Mouse (Mus musculus) stomach, postnatal 0 days (tissue): ENCODE data around the gene Psmd11. TPM values are rescaled to one million over a fixed set of nuclear protein-coding genes. Genes with fewer than 3 reads are reported as not detected.

Experiments
- ATAC-seq: fragments of 200-750 bp; cut with Nextera tagmentation; 2 replicates; pipeline ENCODE4 v1.8.0; 2017; ENCODE audit not compliant: low FRiP score, low TSS enrichment
- DNase-seq: peaks from one replicate; pipeline ENCODE4 v3.0.0-alpha.2; 2016; ENCODE audit warnings: low spot score
- H3K27ac ChIP-seq: fragments of 300-500 bp; sonication (generic); replicated peaks from 2 replicates; pipeline ENCODE4 v1.5.1; 2014; ENCODE audit warnings: mild to moderate bottlenecking, control low read depth
- H3K27me3 ChIP-seq: fragments of 300-500 bp; sonication (generic); 2 replicates; pipeline ENCODE4 v1.6.1; 2014; ENCODE audit warnings: low read length; ENCODE audit not compliant: control insufficient read depth, insufficient read depth
- H3K36me3 ChIP-seq: fragments of 300-500 bp; sonication (generic); 2 replicates; pipeline ENCODE4 v1.6.1; 2014; ENCODE audit warnings: low read length, mixed read lengths; ENCODE audit not compliant: control insufficient read depth, insufficient read depth
- H3K4me1 ChIP-seq: fragments of 300-500 bp; sonication (generic); replicated peaks from 2 replicates; pipeline ENCODE4 v1.6.1; 2014; ENCODE audit warnings: antibody characterized with exemption; ENCODE audit not compliant: control insufficient read depth, insufficient read depth
- H3K4me2 ChIP-seq: fragments of 300-500 bp; sonication (generic); replicated peaks from 2 replicates; pipeline ENCODE4 v1.6.1; 2014; ENCODE audit warnings: low read depth, mild to moderate bottlenecking, control low read depth, moderate library complexity
- H3K4me3 ChIP-seq: fragments of 300-500 bp; sonication (generic); 2 replicates; pipeline ENCODE4 v1.5.1; 2014; ENCODE audit warnings: low read depth, low read length, control low read depth
- H3K9ac ChIP-seq: fragments of 300-500 bp; sonication (generic); 2 replicates; pipeline ENCODE4 v1.6.1; 2014; ENCODE audit warnings: mild to moderate bottlenecking, low read length, control low read depth, mixed read lengths
- H3K9me3 ChIP-seq: fragments of 300-500 bp; sonication (generic); 2 replicates; pipeline ENCODE4 v1.6.1; 2016; ENCODE audit warnings: low read length; ENCODE audit not compliant: control insufficient read depth
- CTCF ChIP-seq: IDR thresholded peaks from 2 replicates; pipeline ENCODE4 v1.5.1; 2016; ENCODE audit warnings: antibody characterized with exemption, low read depth, mild to moderate bottlenecking, moderate library complexity
- EP300 ChIP-seq: optimal IDR thresholded peaks from 2 replicates; pipeline ENCODE3; 2016; ENCODE audit warnings: antibody characterized with exemption
- WGBS: fragments of 180-500 bp; shearing (Covaris S2); extraction: QIAGEN DNeasy Blood & Tissue Kit; methylation state at CpG from one replicate; pipeline ENCODE4 v1.1.7; 2014; 5-methylcytosine and 5-hydroxymethylcytosine counted together
- polyA plus RNA-seq: library from polyadenylated mRNA; unstranded; fragments of >200 nt; fragmentation: Nextera tagmentation; extraction: Ambion mirVana; gene quantifications from 2 replicates; pipeline ENCODE4 v1.2.1, GENCODE M21; 2015

The Psmd11 gene
- polyA plus RNA-seq, 1 experiment from 2014 or later: 189 TPM

GRCm38 (mm10) chr11:80504519-80505385 lies 76.3 kb downstream of the Psmd11 start:
- no peak overlapping the region for H3K4me3 ChIP-seq
- no peaks in the 10 kb centered on the region for H3K4me1 ChIP-seq
- no peak for ATAC-seq
- WGBS: 55% methylated on average over 6 of the region's 6 CpGs
- DNase-seq: no peak
- no peaks in the 10 kb centered on the region for H3K36me3 ChIP-seq
- no peak overlapping the region for H3K4me2 ChIP-seq
- H3K9me3 ChIP-seq: no peaks in the 10 kb centered on the region
- H3K27ac ChIP-seq: no peak overlapping the region
- no peaks in the 10 kb centered on the region for H3K27me3 ChIP-seq
- no peak overlapping the region for H3K9ac ChIP-seq
- TF ChIP-seq CTCF: no peak
- no peak for TF ChIP-seq EP300

- H3K27me3 ChIP-seq: no peaks in the 10 kb centered on the region
- no peaks in the 10 kb centered on the region for H3K4me1 ChIP-seq
- no peak for TF ChIP-seq CTCF
- TF ChIP-seq EP300: no peak
- H3K4me3 ChIP-seq: no peak overlapping the region
- no peak overlapping the region for H3K27ac ChIP-seq
- no peak for DNase-seq
- H3K9ac ChIP-seq: no peak overlapping the region
- no peaks in the 10 kb centered on the region for H3K9me3 ChIP-seq
- no peak for ATAC-seq
- no peak overlapping the region for H3K4me2 ChIP-seq
- no peaks in the 10 kb centered on the region for H3K36me3 ChIP-seq
- WGBS: 81% methylated on average over 3 of the region's 3 CpGs
These were observed 77.2 kb downstream of the Psmd11 start for GRCm38 (mm10) chr11:80505581-80505980.

DNA sequence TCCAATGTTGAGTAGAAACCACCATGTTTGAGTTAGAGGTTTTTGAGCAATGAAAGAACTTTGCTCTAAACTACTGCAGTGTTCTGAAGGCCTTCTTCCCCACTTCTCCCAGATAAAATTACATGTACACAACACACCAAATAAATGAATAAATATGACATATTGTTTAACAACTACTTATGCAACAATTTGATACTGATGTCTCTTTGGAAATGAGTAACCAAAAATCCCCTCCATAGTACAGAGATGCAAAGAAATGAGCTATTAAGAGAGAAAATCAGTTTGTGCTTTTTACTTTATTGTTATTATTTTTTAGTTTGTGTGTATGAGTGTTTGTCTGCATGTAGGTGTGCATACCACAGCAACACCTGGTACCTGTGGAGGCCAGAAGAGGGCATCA lies 78.1 kb downstream of the Psmd11 start:
- ATAC-seq (no peak), DNase-seq (no peak)
- Histone ChIP-seq H3K9ac (no peak overlapping the region), H3K36me3 (no peaks in the 10 kb centered on the region), H3K4me3 (no peak overlapping the region), H3K27me3 (no peaks in the 10 kb centered on the region), H3K4me2 (no peak overlapping the region), H3K9me3 (no peaks in the 10 kb centered on the region), H3K4me1 (no peaks in the 10 kb centered on the region), H3K27ac (no peak overlapping the region)
- TF ChIP-seq CTCF: no peak
- no peak for TF ChIP-seq EP300

DNA sequence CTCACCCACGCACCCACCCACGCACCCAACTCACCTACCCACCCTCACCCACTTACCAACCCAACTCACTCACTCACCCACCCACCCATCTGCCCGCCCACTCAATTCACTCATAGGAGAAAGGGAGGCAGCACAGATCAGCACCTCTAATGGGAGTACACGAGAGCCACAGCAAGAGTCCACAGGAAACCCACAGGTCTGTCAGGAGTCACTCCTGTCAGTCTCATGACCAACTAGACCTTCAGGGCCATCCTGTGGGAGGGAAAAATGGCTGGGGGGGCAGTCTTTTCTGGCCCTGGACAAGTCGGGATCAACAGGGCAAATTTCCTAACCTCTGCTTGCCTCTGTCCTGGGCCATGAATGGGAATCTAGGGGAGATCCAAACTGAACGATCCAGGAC lies 79.4 kb downstream of the Psmd11 start:
- WGBS: 84% methylated on average over 6 of the region's 6 CpGs
- no peak overlapping the region for H3K4me3 ChIP-seq
- H3K36me3 ChIP-seq: no peaks in the 10 kb centered on the region
- no peaks in the 10 kb centered on the region for H3K27me3 ChIP-seq
- H3K27ac ChIP-seq: no peak overlapping the region
- DNase-seq (no peak), ATAC-seq (no peak)
- no peak for TF ChIP-seq EP300
- no peak for TF ChIP-seq CTCF
- no peaks in the 10 kb centered on the region for H3K4me1 ChIP-seq
- no peak overlapping the region for H3K9ac ChIP-seq
- no peak overlapping the region for H3K4me2 ChIP-seq
- H3K9me3 ChIP-seq: no peaks in the 10 kb centered on the region

DNA sequence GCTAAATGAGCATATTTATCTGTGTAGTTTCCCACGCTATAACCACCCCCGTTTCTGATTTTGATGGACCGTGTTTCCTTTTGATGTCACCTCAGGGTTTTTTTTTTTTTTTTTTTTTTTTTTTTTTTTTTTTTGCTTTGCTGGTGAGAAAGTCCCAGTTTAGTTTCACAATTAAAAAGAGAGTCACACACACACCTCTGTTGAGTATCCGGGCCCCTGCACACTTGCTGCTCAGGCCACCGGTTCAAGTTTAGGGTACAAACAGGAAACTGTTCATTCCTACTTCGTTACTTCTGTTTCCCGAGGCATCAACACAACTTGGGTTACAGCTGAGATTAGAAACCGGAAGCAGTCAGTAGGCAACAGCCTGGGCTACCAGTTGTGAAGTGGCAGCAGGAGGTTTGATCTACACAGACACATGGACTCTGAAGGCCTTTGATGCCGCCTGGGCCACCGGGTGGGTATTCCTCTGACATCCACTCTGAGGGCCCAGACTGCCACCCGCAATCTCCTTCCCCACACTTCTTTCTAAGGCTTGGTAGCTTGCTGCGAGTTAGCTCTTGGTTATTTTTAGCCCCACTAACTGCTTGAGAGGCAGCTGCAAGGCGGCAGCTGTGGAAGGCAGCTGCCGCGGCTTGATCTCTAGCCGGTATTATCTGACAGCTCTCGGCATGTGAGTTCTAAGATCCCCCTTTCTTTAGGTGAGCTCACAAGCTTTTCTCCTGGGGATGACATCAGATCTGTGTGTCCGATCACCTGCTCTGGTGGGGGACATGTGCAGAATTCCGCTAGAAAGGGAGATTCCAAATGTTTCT lies 80.2 kb downstream of the Psmd11 start:
- Histone ChIP-seq H3K36me3 (no peaks in the 10 kb centered on the region), H3K4me3 (no peak overlapping the region), H3K9ac (no peak overlapping the region), H3K4me1 (no peaks in the 10 kb centered on the region), H3K27me3 (no peaks in the 10 kb centered on the region), H3K9me3 (no peaks in the 10 kb centered on the region), H3K4me2 (no peak overlapping the region; the same call in 1 of the 2 replicates), H3K27ac (no peak overlapping the region; the same call in 1 of the 2 replicates)
- no peak for ATAC-seq
- WGBS: 51% methylated on average over 19 of the region's 19 CpGs
- no peak for TF ChIP-seq EP300
- TF ChIP-seq CTCF: no peak
- no peak for DNase-seq

DNA sequence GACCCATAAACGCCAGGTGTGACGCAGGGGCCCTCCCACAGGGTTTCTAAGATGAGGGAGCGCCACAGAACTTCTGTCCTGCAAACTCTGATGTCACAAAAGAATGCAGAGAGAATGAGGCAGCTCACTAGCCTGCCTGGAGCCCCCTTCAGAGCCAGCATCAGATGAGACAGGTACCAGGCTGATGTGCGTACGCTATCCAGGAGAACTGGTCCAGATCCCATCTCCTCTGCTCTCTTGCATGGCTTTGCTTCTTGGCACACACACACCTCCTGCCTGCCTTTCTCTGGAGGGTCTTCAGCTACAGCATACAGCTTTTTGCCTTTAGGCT lies 80.7 kb downstream of the Psmd11 start:
- no peak for TF ChIP-seq EP300
- H3K27ac ChIP-seq: no peak overlapping the region
- no peak overlapping the region for H3K4me2 ChIP-seq
- no peak overlapping the region for H3K9ac ChIP-seq
- no peak overlapping the region for H3K4me3 ChIP-seq
- H3K9me3 ChIP-seq: no peaks in the 10 kb centered on the region
- H3K4me1 ChIP-seq: no peaks in the 10 kb centered on the region
- H3K36me3 ChIP-seq: no peaks in the 10 kb centered on the region
- no peak for ATAC-seq
- DNase-seq: no peak
- WGBS: 73% methylated on average over 5 of the region's 5 CpGs
- no peaks in the 10 kb centered on the region for H3K27me3 ChIP-seq
